Mouse (Mus musculus) MEL (cell line): ENCODE measurements around the gene Casc3.

Experiments used
- MAFK ChIP-seq: IDR thresholded peaks from 2 replicates; pipeline ENCODE4 v1.6.1; 2011; ENCODE audit warnings: low read depth, mild to moderate bottlenecking, low read length, improper control_type of control experiment, borderline replicate concordance
- NRF1 ChIP-seq: IDR thresholded peaks from 2 replicates; pipeline ENCODE4 v1.6.1; 2014; ENCODE audit warnings: low read depth, mild to moderate bottlenecking, inconsistent platforms, low read length, improper control_type of control experiment, moderate library complexity; ENCODE audit not compliant: poor library complexity, insufficient read depth, severe bottlenecking
- RAD21 ChIP-seq: IDR thresholded peaks from 2 replicates; pipeline ENCODE4 v1.6.1; 2011; ENCODE audit warnings: mild to moderate bottlenecking, low read depth, low read length, improper control_type of control experiment
- SMC3 ChIP-seq: IDR thresholded peaks from 2 replicates; pipeline ENCODE4 v1.6.1; 2011; ENCODE audit warnings: low read depth, low read length, improper control_type of control experiment
- ZKSCAN1 ChIP-seq: IDR thresholded peaks from 2 replicates; pipeline ENCODE4 v1.6.1; 2012; ENCODE audit warnings: low read depth, mild to moderate bottlenecking, inconsistent platforms, low read length, improper control_type of control experiment, moderate library complexity

- TF ChIP-seq ZKSCAN1, result no peak
- no peak for TF ChIP-seq MAFK
- no peak for TF ChIP-seq NRF1
- no peak for TF ChIP-seq RAD21
- no peak for TF ChIP-seq SMC3
These were observed 65.2 kb downstream of the Casc3 start for GRCm38 (mm10) chr11:98869906-98870305.
